Mouse (Mus musculus): ENCODE measurements around the gene Pde4d.

Pde4d gene

GRCm38 (mm10) chr13:109821725-109822412 is 1372.1 kb downstream of the Pde4d start:
- in situ Hi-C loops (cut with MboI; ENCODE audit: low pct_unique_long_range_greater_than_20kb in 1 of 2, low sequenced_read_pairs in 2 of 2, unreplicated experiment in 1 of 2): no loop called here

DNA sequence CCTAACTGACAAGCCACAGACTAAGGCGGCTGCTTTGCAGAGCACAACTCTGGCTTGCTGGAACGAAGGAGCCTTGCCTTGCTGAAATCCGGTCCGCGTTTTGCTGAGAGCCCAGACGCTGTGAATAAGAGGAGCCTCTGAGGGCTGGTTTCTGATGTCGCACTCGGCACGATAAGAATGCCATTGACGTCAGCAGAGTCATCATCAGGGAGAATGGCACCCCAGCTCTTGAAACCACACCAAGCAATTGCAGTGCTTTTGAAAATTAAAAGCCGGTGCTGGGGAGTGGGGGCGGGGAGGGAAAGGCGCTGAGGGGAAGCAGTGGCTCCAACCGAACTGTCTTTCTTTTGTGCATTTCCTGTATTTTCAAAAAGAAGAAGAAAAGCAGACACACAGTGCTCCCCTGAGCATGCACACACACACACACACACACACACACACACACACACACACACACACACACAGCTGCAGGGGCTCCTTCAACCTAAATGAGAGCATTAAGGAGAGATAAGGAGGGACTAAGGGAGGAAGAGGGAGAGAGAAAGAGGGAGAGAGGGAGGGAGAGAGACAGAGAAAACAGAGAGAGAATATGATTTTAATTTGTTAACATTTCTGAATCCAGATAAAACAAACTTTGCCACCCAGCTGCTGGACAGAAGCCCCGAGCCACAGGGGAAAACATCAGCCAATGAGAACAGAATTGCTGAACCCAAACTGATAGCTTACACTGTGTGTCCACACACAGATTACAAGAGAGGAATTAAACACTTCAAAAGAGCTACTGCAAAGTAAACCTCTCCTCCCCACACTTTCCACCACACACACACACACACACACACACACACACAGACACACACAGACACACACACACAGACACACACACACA is 1372.9 kb downstream of the Pde4d start:
- in situ Hi-C loops (cut with MboI; ENCODE audit: low pct_unique_long_range_greater_than_20kb in 1 of 2, low sequenced_read_pairs in 2 of 2, unreplicated experiment in 1 of 2): no loop called here

DNA sequence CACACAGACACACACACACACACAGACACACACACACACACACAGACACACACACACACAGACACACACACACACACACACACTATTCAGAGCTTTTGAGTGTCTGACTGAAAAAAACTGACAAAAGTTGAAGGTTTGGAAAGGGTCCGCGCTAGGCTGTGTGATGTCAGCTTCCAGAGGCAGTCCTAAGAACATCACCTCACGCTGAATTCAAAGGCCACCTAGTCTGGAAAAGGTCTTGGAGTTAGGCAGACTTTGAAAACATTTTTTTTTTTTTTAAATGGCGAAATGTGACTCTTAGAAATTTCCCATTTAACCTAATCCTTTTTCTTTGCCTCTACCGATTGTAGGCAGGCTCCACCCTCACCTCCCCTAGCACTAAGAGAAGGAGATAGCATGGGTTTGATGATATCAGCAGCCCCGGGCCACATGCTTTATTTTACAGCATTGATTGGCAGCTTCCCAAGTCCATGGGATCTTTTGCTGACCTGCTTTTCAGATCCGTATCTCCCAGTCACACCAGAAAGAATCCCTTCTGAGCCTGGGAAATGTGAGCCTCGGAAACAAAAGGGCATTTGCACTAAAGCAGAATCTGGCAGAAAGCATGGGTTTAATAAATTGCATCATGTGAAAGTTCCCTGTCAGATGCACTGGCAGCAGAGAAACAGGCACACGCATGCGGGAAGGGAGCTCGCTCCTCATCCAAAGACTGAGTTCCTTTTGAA is 1373.7 kb downstream of the Pde4d start:
- in situ Hi-C loops (cut with MboI; ENCODE audit: low pct_unique_long_range_greater_than_20kb in 1 of 2, low sequenced_read_pairs in 2 of 2, unreplicated experiment in 1 of 2): no loop called here

GRCm38 (mm10) chr13:109825891-109826290 is 1376.1 kb downstream of the Pde4d start:
- in situ Hi-C loops (cut with MboI; ENCODE audit: low pct_unique_long_range_greater_than_20kb in 1 of 2, low sequenced_read_pairs in 2 of 2, unreplicated experiment in 1 of 2): no loop called here

GRCm38 (mm10) chr13:109827341-109827740 is 1377.6 kb downstream of the Pde4d start:
- in situ Hi-C loops (cut with MboI; ENCODE audit: low pct_unique_long_range_greater_than_20kb in 1 of 2, low sequenced_read_pairs in 2 of 2, unreplicated experiment in 1 of 2): no loop called here

GRCm38 (mm10) chr13:109827909-109828308 is 1378.2 kb downstream of the Pde4d start:
- in situ Hi-C loops (cut with MboI; ENCODE audit: low pct_unique_long_range_greater_than_20kb in 1 of 2, low sequenced_read_pairs in 2 of 2, unreplicated experiment in 1 of 2): no loop called here

GRCm38 (mm10) chr13:109829444-109829843 is 1379.7 kb downstream of the Pde4d start:
- in situ Hi-C loops (cut with MboI; ENCODE audit: low pct_unique_long_range_greater_than_20kb in 1 of 2, low sequenced_read_pairs in 2 of 2, unreplicated experiment in 1 of 2): no loop called here

- in situ Hi-C loops (cut with MboI; ENCODE audit: low pct_unique_long_range_greater_than_20kb in 1 of 2, low sequenced_read_pairs in 2 of 2, unreplicated experiment in 1 of 2): no loop called here
These were observed 1385.2 kb downstream of the Pde4d start for GRCm38 (mm10) chr13:109834935-109835334.

- in situ Hi-C loops (cut with MboI; ENCODE audit: low pct_unique_long_range_greater_than_20kb in 1 of 2, low sequenced_read_pairs in 2 of 2, unreplicated experiment in 1 of 2): no loop called here
These were observed 1387.7 kb downstream of the Pde4d start for GRCm38 (mm10) chr13:109837453-109837852.

DNA sequence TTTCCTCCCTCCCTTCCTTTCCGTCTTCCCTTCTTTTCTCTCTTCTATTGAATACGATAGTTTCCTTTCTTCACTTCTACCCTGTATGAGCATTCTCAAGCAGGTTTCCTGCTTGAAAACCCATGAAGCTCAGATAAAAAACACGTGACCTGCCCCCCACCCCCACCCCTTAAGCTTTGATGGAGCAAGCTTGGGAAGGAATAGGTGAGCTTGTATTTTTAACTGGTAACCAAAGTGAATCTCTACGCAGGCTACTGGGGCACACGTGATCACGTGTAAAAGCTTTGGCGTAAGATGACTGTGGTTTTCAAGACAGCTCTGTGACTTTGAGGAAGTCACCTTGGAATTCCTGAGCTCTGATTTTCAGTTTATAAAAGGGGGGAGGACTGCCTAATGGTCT is 1388.2 kb downstream of the Pde4d start:
- in situ Hi-C loops (cut with MboI; ENCODE audit: low pct_unique_long_range_greater_than_20kb in 1 of 2, low sequenced_read_pairs in 2 of 2, unreplicated experiment in 1 of 2): no loop called here

GRCm38 (mm10) chr13:109840251-109840650 is 1390.5 kb downstream of the Pde4d start:
- in situ Hi-C loops (cut with MboI; ENCODE audit: low pct_unique_long_range_greater_than_20kb in 1 of 2, low sequenced_read_pairs in 2 of 2, unreplicated experiment in 1 of 2): no loop called here

GRCm38 (mm10) chr13:109841140-109841822 is 1391.5 kb downstream of the Pde4d start:
- in situ Hi-C loops (cut with MboI; ENCODE audit: low pct_unique_long_range_greater_than_20kb in 1 of 2, low sequenced_read_pairs in 2 of 2, unreplicated experiment in 1 of 2): no loop called here

DNA sequence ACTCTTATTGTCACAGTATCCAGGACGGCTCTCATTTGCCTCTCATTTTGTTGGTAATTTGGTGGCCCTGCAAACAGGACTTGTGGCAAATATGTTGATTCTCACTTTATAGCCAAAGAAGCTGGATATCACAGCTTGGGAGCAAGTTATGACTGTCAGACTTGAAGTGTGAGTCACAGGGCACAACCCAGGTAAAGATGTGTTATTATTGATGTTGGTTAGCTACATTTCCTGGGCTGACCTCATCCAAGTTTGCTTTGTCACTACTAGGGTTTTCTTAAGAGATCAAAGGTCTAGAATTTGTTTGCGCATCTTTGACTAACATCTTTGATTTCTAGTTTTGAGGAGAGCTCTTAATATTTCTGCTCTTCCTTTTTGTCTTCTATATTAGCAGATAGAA is 1393.2 kb downstream of the Pde4d start:
- in situ Hi-C loops (cut with MboI; ENCODE audit: low pct_unique_long_range_greater_than_20kb in 1 of 2, low sequenced_read_pairs in 2 of 2, unreplicated experiment in 1 of 2): no loop called here

DNA sequence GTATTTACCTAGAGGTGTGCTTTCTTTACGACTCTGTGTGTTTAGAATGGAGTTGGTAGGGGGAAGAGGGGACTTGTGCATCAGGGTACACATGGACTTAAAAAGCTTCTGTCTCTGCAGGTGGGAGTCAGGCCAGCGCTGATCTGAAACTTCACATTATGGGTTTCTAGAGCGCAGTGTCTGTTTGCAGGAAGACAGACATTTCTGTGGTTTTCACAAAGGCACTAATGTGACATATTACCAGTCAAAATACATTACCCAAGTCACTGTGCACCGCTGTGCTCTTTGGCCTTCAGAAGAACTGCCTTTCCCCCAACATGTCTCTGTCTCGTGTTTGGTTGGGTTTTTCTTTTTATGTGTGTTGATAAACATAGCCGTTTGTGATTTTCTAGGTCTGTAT is 1395.1 kb downstream of the Pde4d start:
- in situ Hi-C loops (cut with MboI; ENCODE audit: low pct_unique_long_range_greater_than_20kb in 1 of 2, low sequenced_read_pairs in 2 of 2, unreplicated experiment in 1 of 2): no loop called here

DNA sequence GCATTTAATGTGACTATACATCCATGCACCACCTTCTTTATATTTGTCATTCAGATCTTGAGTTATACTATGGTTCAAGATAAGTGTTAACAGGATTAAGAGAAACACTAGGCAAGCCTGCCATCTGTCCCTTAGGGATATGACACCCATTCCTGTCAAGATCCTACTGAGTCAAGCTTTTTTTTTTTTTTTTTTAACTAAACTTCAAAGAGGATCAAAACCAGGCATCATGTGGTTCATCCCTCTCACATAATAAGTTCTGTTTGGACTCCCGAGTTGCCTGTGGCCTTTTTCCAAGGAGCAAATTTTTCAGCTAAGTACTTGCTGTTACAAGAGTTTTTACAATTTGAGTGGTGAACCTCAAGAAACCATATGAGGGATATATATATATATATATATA is 1414.1 kb downstream of the Pde4d start:
- in situ Hi-C loops (cut with MboI; ENCODE audit: low pct_unique_long_range_greater_than_20kb in 1 of 2, low sequenced_read_pairs in 2 of 2, unreplicated experiment in 1 of 2): no loop called here

DNA sequence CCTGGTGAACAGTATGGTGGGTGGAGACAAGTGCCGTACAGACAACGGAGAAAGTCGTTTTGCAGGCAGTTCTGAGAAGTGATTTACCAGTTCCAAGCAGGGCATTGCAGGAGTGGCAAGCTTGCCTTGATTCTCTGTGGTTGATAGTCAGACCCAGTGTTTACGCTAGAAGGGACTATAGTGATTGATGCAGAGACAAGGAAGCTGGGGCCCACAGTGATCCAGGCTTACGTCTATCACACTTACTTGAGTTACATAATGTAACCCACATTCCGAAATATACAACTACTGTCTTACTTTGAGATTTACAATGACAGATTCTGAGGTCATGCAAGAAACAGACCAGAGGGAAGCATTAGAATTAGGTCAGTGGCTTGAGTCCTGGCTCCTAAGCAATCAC is 1414.6 kb downstream of the Pde4d start:
- in situ Hi-C loops (cut with MboI; ENCODE audit: low pct_unique_long_range_greater_than_20kb in 1 of 2, low sequenced_read_pairs in 2 of 2, unreplicated experiment in 1 of 2): no loop called here

- in situ Hi-C loops (cut with MboI; ENCODE audit: low pct_unique_long_range_greater_than_20kb in 1 of 2, low sequenced_read_pairs in 2 of 2, unreplicated experiment in 1 of 2): no loop called here
These were observed 1430.6 kb downstream of the Pde4d start for GRCm38 (mm10) chr13:109880392-109880791.

DNA sequence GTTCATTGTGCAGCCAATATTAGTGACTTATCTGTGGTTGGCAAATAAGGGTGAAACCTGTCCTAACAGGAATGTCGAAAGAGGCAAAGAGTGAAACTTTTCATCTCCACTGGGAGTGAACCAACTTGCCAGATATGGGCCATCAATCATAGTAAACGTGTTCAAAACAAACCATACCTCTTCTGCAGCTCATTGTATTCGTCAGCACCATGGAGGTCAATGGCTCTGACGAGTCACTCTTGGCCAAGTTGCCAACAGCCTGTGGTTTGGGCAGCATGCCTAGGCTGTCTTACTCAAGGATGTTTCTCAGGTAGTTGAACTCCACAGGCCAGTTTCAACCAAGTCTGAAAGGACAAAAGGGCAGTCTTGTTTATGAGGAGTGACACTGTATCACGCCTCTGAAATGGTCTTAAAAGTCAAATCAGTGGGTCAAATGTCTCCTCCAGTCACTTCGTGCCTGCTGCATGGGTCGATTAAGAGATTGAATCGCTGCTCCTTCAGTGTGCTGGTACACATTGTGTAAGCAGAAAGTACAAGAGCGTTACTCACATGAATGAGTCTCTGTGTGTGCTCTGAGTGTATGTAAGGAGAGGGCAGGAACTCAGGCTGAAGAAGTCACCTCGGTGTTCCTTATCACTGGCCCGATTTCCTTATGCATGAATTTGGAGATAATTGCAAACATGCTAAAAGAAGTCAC is 1431.6 kb downstream of the Pde4d start:
- in situ Hi-C loops (cut with MboI; ENCODE audit: low pct_unique_long_range_greater_than_20kb in 1 of 2, low sequenced_read_pairs in 2 of 2, unreplicated experiment in 1 of 2): no loop called here
